Mouse (Mus musculus) intestine, embryonic 14.5 days (tissue): Measurements from ENCODE around the gene Tmem189. TPM values are rescaled to one million over a fixed set of nuclear protein-coding genes. Genes with fewer than 3 reads are reported as not detected.

Source experiments
- ATAC-seq: fragments of 200-750 bp; cut with Nextera tagmentation; replicated peaks from 2 replicates; pipeline ENCODE4 v1.8.0; 2017; ENCODE audit warnings: low read depth, moderate number of reproducible peaks, moderate TSS enrichment, moderate library complexity; ENCODE audit not compliant: low FRiP score, low TSS enrichment
- DNase-seq: peaks from one replicate; pipeline ENCODE4 v3.0.0-alpha.2; 2018; ENCODE audit warnings: low spot score
- H3K27ac ChIP-seq: fragments of 300-500 bp; sonication (generic); 2 replicates; pipeline ENCODE4 v1.5.1; 2014; ENCODE audit warnings: low read depth, mild to moderate bottlenecking, control low read depth
- H3K27me3 ChIP-seq: fragments of 300-500 bp; sonication (generic); replicated peaks from 2 replicates; pipeline ENCODE4 v1.6.1; 2014; ENCODE audit warnings: low read length, control low read depth; ENCODE audit not compliant: control insufficient read depth, insufficient read depth
- H3K36me3 ChIP-seq: fragments of 300-500 bp; sonication (generic); 2 replicates; pipeline ENCODE4 v1.6.1; 2014; ENCODE audit warnings: low read length, control low read depth; ENCODE audit not compliant: control insufficient read depth, insufficient read depth
- H3K4me1 ChIP-seq: fragments of 300-500 bp; sonication (generic); replicated peaks from 2 replicates; pipeline ENCODE4 v1.6.1; 2014; ENCODE audit warnings: low read length, control low read depth, mixed read lengths; ENCODE audit not compliant: control insufficient read depth, insufficient read depth
- H3K4me2 ChIP-seq: fragments of 300-500 bp; sonication (generic); 2 replicates; pipeline ENCODE4 v1.6.1; 2014; ENCODE audit warnings: low read length
- H3K4me3 ChIP-seq: fragments of 300-500 bp; sonication (generic); 2 replicates; pipeline ENCODE4 v1.5.1; 2014; ENCODE audit warnings: low read depth, low read length, control low read depth, mixed read lengths
- H3K9ac ChIP-seq: fragments of 300-500 bp; sonication (generic); 2 replicates; pipeline ENCODE4 v1.6.1; 2014; ENCODE audit warnings: mild to moderate bottlenecking, low read length
- H3K9me3 ChIP-seq: fragments of 300-500 bp; sonication (generic); 2 replicates; pipeline ENCODE4 v1.6.1; 2016; ENCODE audit warnings: low read length, control low read depth; ENCODE audit not compliant: control insufficient read depth
- WGBS: fragments of 180-500 bp; shearing (Covaris S2); extraction: QIAGEN DNeasy Blood & Tissue Kit; methylation state at CpG from one replicate; pipeline ENCODE4 v1.1.7; 2014; 5-methylcytosine and 5-hydroxymethylcytosine counted together
- polyA plus RNA-seq: library from polyadenylated mRNA; unstranded; fragments of >200 nt; fragmentation: Nextera tagmentation; extraction: Ambion mirVana; gene quantifications from 2 replicates; pipeline ENCODE4 v1.2.1, GENCODE M21; 2014

Gene Tmem189
- polyA plus RNA-seq, 1 experiment from 2014 or later = 42.0 TPM

GRCm38 (mm10) chr2:167599195-167599594, 90.4 kb downstream of the Tmem189 start:
- Histone ChIP-seq H3K27me3 (no peaks in the 10 kb centered on the region), H3K4me3 (no peak overlapping the region), H3K9ac (no peak overlapping the region), H3K9me3 (no peaks in the 10 kb centered on the region), H3K36me3 (no peaks in the 10 kb centered on the region), H3K4me1 (peaks cover 44% of the 10 kb centered on the region), H3K27ac (no peak overlapping the region), H3K4me2 (no peak overlapping the region)
- DNase-seq = no peak
- no peak for ATAC-seq
- WGBS = 91% methylated on average over 5 of the region's 5 CpGs

- Histone ChIP-seq H3K4me3 (peak overlapping the region; percentile 8; the same call in 1 of the 2 replicates), H3K27me3 (no peaks in the 10 kb centered on the region), H3K9me3 (no peaks in the 10 kb centered on the region), H3K4me1 (peaks cover 58% of the 10 kb centered on the region), H3K4me2 (peak overlapping the region; percentile 47), H3K27ac (peak overlapping the region; percentile 79), H3K36me3 (no peaks in the 10 kb centered on the region), H3K9ac (peak overlapping the region; percentile 34)
- 10% methylated on average over 38 of the region's 40 CpGs for WGBS
- no peak for DNase-seq
- peak; percentile 70 for ATAC-seq
These were observed 92.0 kb downstream of the Tmem189 start for GRCm38 (mm10) chr2:167597492-167598186.

GRCm38 (mm10) chr2:167596726-167597491, 92.7 kb downstream of the Tmem189 start:
- Histone ChIP-seq H3K27me3 (no peaks in the 10 kb centered on the region), H3K9me3 (no peaks in the 10 kb centered on the region), H3K4me3 (peak overlapping the region; percentile 8; the same call in 1 of the 2 replicates), H3K4me1 (peaks cover 58% of the 10 kb centered on the region), H3K36me3 (no peaks in the 10 kb centered on the region), H3K27ac (peak overlapping the region; percentile 79), H3K9ac (peak overlapping the region; percentile 34), H3K4me2 (peak overlapping the region; percentile 47)
- ATAC-seq = no peak
- 22% methylated on average over 27 of the region's 27 CpGs for WGBS
- no peak for DNase-seq

GRCm38 (mm10) chr2:167596262-167596661, 93.4 kb downstream of the Tmem189 start:
- 32% methylated on average over 3 of the region's 4 CpGs for WGBS
- Histone ChIP-seq H3K36me3 (no peaks in the 10 kb centered on the region), H3K27ac (peak overlapping the region; percentile 86), H3K4me3 (no peak overlapping the region), H3K9ac (no peak overlapping the region), H3K4me1 (peaks cover 58% of the 10 kb centered on the region), H3K27me3 (no peaks in the 10 kb centered on the region), H3K4me2 (no peak overlapping the region), H3K9me3 (no peaks in the 10 kb centered on the region)
- no peak for ATAC-seq
- no peak for DNase-seq

GRCm38 (mm10) chr2:167595761-167596171, 93.9 kb downstream of the Tmem189 start:
- Histone ChIP-seq H3K36me3 (no peaks in the 10 kb centered on the region), H3K9ac (0 out of 2 replicates have a peak overlapping the region, but pooled peaks have one; percentile 2), H3K27me3 (no peaks in the 10 kb centered on the region), H3K27ac (peak overlapping the region; percentile 86), H3K4me2 (no peak overlapping the region), H3K4me1 (peaks cover 55% of the 10 kb centered on the region), H3K4me3 (no peak overlapping the region), H3K9me3 (no peaks in the 10 kb centered on the region)
- DNase-seq (no peak), ATAC-seq (0 out of 2 replicates have a peak, but pooled peaks have one; percentile 16)
- WGBS = 26% methylated on average over 14 of the region's 14 CpGs

GRCm38 (mm10) chr2:167594444-167594934, 95.1 kb downstream of the Tmem189 start:
- peak overlapping the region; percentile 86 for H3K27ac ChIP-seq
- no peaks in the 10 kb centered on the region for H3K36me3 ChIP-seq
- H3K4me1 ChIP-seq = peaks cover 51% of the 10 kb centered on the region
- H3K4me2 ChIP-seq = peak overlapping the region; percentile 6; the same call in 1 of the 2 replicates
- DNase-seq (peak; percentile 75), ATAC-seq (no peak)
- H3K4me3 ChIP-seq = no peak overlapping the region
- no peaks in the 10 kb centered on the region for H3K9me3 ChIP-seq
- no peak overlapping the region for H3K9ac ChIP-seq
- 19% methylated on average over 10 of the region's 10 CpGs for WGBS
- no peaks in the 10 kb centered on the region for H3K27me3 ChIP-seq

GRCm38 (mm10) chr2:167593551-167594250, 95.9 kb downstream of the Tmem189 start:
- ATAC-seq (no peak), DNase-seq (no peak)
- peaks cover 55% of the 10 kb centered on the region for H3K4me1 ChIP-seq
- H3K27me3 ChIP-seq = no peaks in the 10 kb centered on the region
- H3K27ac ChIP-seq = peak overlapping the region; percentile 86
- H3K4me2 ChIP-seq = no peak overlapping the region
- H3K9me3 ChIP-seq = no peaks in the 10 kb centered on the region
- no peaks in the 10 kb centered on the region for H3K36me3 ChIP-seq
- H3K4me3 ChIP-seq = no peak overlapping the region
- no peak overlapping the region for H3K9ac ChIP-seq
- WGBS = 69% methylated on average over 4 of the region's 4 CpGs
